Mouse (Mus musculus): ENCODE results near the gene Btn1a1. TPM values are rescaled to one million over a fixed set of nuclear protein-coding genes. Genes with fewer than 3 reads are reported as not detected.

Gene Btn1a1
- polyA plus RNA-seq, 1 experiment from 2014 or later: not detected

GRCm38 (mm10) chr13:23500424-23501200 lies 34.9 kb upstream of the Btn1a1 start:
- Histone ChIP-seq H3K36me3 (no peaks in the 10 kb centered on the region), H3K27ac (replicated peaks) (no peak overlapping the region), H3K4me2 (replicated peaks) (peak overlapping the region; percentile 32), H3K9ac (replicated peaks) (no peak overlapping the region), H3K4me3 (no peak overlapping the region), H3K9me3 (no peaks in the 10 kb centered on the region), H3K4me1 (peaks cover 26% of the 10 kb centered on the region; the same call in 1 of the 2 replicates), H3K27me3 (peaks cover 15% of the 10 kb centered on the region)
- 1% methylated on average over 17 of the region's 17 CpGs for WGBS
- ATAC-seq (ENCODE audit: low FRiP score, low read depth): peak; percentile 28; the same call in 1 of the 2 replicates

DNA sequence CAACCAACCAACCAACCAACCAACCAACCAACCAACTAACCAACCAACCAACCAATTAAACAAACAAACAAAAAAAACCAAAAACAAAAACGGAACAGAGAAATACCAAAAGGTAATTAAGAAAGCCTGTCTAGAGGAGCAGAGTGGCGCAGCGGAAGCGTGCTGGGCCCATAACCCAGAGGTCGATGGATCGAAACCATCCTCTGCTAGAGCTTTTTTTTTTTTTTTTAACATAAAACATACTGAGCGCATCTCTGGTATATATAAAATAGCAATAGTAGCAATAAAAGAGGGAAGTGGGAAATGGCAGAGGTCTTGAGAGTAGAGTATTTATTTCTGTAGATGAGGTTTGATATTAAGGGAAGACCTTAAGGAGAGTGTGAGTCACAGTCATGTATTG lies 34.2 kb upstream of the Btn1a1 start:
- ATAC-seq (ENCODE audit: low FRiP score, low read depth): no peak
- Histone ChIP-seq H3K9me3 (no peaks in the 10 kb centered on the region), H3K9ac (replicated peaks) (no peak overlapping the region), H3K27ac (replicated peaks) (no peak overlapping the region), H3K36me3 (no peaks in the 10 kb centered on the region), H3K4me2 (replicated peaks) (no peak overlapping the region), H3K4me1 (peaks cover 20% of the 10 kb centered on the region; the same call in 1 of the 2 replicates), H3K27me3 (peaks cover 15% of the 10 kb centered on the region), H3K4me3 (no peak overlapping the region)
- WGBS: 3% methylated on average over 7 of the region's 7 CpGs

GRCm38 (mm10) chr13:23498653-23499052 lies 33.0 kb upstream of the Btn1a1 start:
- no peaks in the 10 kb centered on the region for H3K9me3 ChIP-seq
- ATAC-seq (ENCODE audit: low FRiP score, low read depth): no peak
- H3K9ac ChIP-seq (replicated peaks): no peak overlapping the region
- peak overlapping the region; percentile 16 for H3K4me3 ChIP-seq
- H3K4me1 ChIP-seq: peaks cover 19% of the 10 kb centered on the region; the same call in 1 of the 2 replicates
- peak overlapping the region; percentile 42 for H3K4me2 ChIP-seq (replicated peaks)
- H3K27ac ChIP-seq (replicated peaks): no peak overlapping the region
- no peaks in the 10 kb centered on the region for H3K36me3 ChIP-seq
- WGBS: 6% methylated on average over 10 of the region's 10 CpGs
- H3K27me3 ChIP-seq: peaks cover 18% of the 10 kb centered on the region

- H3K4me1 ChIP-seq: peaks cover 20% of the 10 kb centered on the region; the same call in 1 of the 2 replicates
- WGBS: 1% methylated on average over 19 of the region's 19 CpGs
- H3K36me3 ChIP-seq: no peaks in the 10 kb centered on the region
- H3K9me3 ChIP-seq: no peaks in the 10 kb centered on the region
- no peak for ATAC-seq (ENCODE audit: low FRiP score, low read depth)
- no peak overlapping the region for H3K9ac ChIP-seq (replicated peaks)
- H3K27ac ChIP-seq (replicated peaks): no peak overlapping the region
- peak overlapping the region; percentile 42 for H3K4me2 ChIP-seq (replicated peaks)
- peak overlapping the region; percentile 16 for H3K4me3 ChIP-seq
- peaks cover 18% of the 10 kb centered on the region for H3K27me3 ChIP-seq
Observed at GRCm38 (mm10) chr13:23497656-23498321, 32.1 kb upstream of the Btn1a1 start.

GRCm38 (mm10) chr13:23495526-23495925 lies 29.8 kb upstream of the Btn1a1 start:
- WGBS: 80% methylated on average over 6 of the region's 6 CpGs
- no peak for ATAC-seq (ENCODE audit: low FRiP score, low read depth)
- H3K4me2 ChIP-seq (replicated peaks): no peak overlapping the region
- no peaks in the 10 kb centered on the region for H3K9me3 ChIP-seq
- H3K4me1 ChIP-seq: peaks cover 24% of the 10 kb centered on the region
- H3K36me3 ChIP-seq: no peaks in the 10 kb centered on the region
- peaks cover 18% of the 10 kb centered on the region for H3K27me3 ChIP-seq
- H3K9ac ChIP-seq (replicated peaks): no peak overlapping the region
- no peak overlapping the region for H3K27ac ChIP-seq (replicated peaks)
- no peak overlapping the region for H3K4me3 ChIP-seq

- WGBS: 2% methylated on average over 14 of the region's 14 CpGs
- Histone ChIP-seq H3K9me3 (no peaks in the 10 kb centered on the region), H3K36me3 (no peaks in the 10 kb centered on the region), H3K4me2 (replicated peaks) (peak overlapping the region; percentile 48), H3K9ac (replicated peaks) (no peak overlapping the region), H3K4me1 (peaks cover 20% of the 10 kb centered on the region), H3K27me3 (peaks cover 15% of the 10 kb centered on the region), H3K4me3 (peak overlapping the region; percentile 22), H3K27ac (replicated peaks) (no peak overlapping the region)
- ATAC-seq (ENCODE audit: low FRiP score, low read depth): peak; percentile 60; the same call in 1 of the 2 replicates
Observed at GRCm38 (mm10) chr13:23491990-23492389, 26.3 kb upstream of the Btn1a1 start.

DNA sequence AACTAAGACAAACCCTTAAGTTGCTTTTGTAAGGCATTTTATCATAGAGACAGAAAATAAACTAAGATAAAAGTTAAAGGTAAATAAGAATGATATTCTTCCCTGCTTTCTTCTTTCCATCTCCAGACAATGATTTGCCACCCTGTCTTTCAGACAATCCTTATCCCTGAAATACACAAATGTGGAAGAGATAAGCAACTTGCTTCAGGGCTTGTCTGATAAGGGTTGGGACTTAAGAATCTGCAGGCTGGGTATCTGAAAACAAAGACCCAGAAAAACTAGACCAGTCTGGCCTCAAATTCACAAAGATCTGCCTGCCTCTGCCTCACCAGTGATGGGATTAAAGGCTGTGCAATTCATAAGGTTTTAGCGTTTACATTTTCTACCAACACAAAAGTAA lies 25.6 kb upstream of the Btn1a1 start:
- H3K9me3 ChIP-seq: no peaks in the 10 kb centered on the region
- WGBS: 17% methylated on average over 1 of the region's 1 CpGs
- no peak overlapping the region for H3K4me2 ChIP-seq (replicated peaks)
- no peak overlapping the region for H3K9ac ChIP-seq (replicated peaks)
- H3K4me3 ChIP-seq: no peak overlapping the region
- no peak for ATAC-seq (ENCODE audit: low FRiP score, low read depth)
- peaks cover 17% of the 10 kb centered on the region for H3K27me3 ChIP-seq
- H3K27ac ChIP-seq (replicated peaks): no peak overlapping the region
- H3K36me3 ChIP-seq: no peaks in the 10 kb centered on the region
- H3K4me1 ChIP-seq: peaks cover 20% of the 10 kb centered on the region

GRCm38 (mm10) chr13:23490863-23491262 lies 25.2 kb upstream of the Btn1a1 start:
- Histone ChIP-seq H3K9ac (replicated peaks) (no peak overlapping the region), H3K4me2 (replicated peaks) (no peak overlapping the region), H3K27me3 (peaks cover 21% of the 10 kb centered on the region), H3K4me1 (peaks cover 20% of the 10 kb centered on the region), H3K27ac (replicated peaks) (no peak overlapping the region), H3K36me3 (no peaks in the 10 kb centered on the region), H3K4me3 (no peak overlapping the region), H3K9me3 (no peaks in the 10 kb centered on the region)
- WGBS: 63% methylated on average over 1 of the region's 1 CpGs
- ATAC-seq (ENCODE audit: low FRiP score, low read depth): no peak

DNA sequence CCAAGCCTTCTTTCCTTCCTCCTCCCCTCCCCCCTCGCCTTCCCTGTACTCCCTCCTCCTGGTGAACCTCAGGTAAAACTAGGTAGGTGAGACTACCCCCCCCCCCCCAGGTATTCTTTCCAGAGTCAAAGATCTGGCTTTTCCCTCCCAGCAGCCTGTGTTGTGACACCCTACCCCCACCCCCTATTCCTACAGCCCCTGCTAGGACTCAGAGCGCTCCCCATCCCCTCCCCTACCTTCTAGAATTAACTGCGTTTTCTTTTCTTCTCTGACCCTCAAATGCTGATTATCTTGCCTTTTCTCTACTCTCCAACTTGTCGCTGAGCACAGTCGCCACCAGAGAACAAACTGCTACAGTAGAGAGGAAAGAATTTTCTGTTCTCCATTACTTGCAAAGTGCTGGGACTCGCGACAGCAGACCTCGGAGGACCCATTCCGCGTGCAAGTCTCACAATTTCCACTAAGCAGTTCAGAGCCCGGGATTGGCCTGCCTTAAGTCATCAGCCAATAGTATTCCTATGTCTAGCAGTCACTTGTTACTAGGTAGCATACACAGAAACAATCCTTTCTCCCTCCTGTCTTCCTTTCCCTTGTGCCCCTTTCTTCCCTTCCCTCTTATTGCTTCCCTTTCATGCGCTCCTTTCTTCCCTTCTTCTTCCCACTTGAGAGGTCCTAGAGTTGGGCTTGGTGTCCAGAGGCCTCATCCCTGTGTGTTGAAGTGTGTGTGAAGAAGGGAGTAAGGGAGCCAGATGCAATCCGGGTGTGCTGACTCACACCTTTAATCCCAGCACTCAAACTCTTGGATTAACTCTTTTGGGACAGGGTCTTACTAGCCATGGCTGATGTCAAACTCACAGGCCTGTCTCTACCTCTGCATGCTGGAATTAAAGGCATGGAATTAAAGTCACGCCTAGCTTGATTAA lies 23.0 kb upstream of the Btn1a1 start, which contains the start of gene Btn2a2:
Gene Btn2a2 (minus strand): TSS at position 458 of the 923 bp plus-strand sequence.
- H3K9me3 ChIP-seq: no peaks in the 10 kb centered on the region
- H3K4me2 ChIP-seq (replicated peaks): peak within 1 kb of the TSS; percentile 55
- WGBS: 5% methylated on average over 14 of the region's 14 CpGs
- H3K27ac ChIP-seq (replicated peaks): no peak within 1 kb of the TSS
- H3K4me3 ChIP-seq: peak within 1 kb of the TSS; percentile 34
- ATAC-seq (ENCODE audit: low FRiP score, low read depth): peak; percentile 92
- peaks cover 20% of the 10 kb centered on the region for H3K27me3 ChIP-seq
- no peak within 1 kb of the TSS for H3K9ac ChIP-seq (replicated peaks)
- H3K4me1 ChIP-seq: peaks cover 20% of the 10 kb centered on the region
- no peaks in the 10 kb centered on the region for H3K36me3 ChIP-seq

GRCm38 (mm10) chr13:23485271-23485670 lies 19.6 kb upstream of the Btn1a1 start:
- Histone ChIP-seq H3K4me3 (no peak overlapping the region), H3K4me1 (peaks cover 9% of the 10 kb centered on the region), H3K36me3 (no peaks in the 10 kb centered on the region), H3K27me3 (peaks cover 22% of the 10 kb centered on the region), H3K9ac (replicated peaks) (no peak overlapping the region), H3K9me3 (no peaks in the 10 kb centered on the region), H3K27ac (replicated peaks) (no peak overlapping the region), H3K4me2 (replicated peaks) (no peak overlapping the region)
- ATAC-seq (ENCODE audit: low FRiP score, low read depth): no peak
- 53% methylated on average over 5 of the region's 5 CpGs for WGBS

- Histone ChIP-seq H3K4me2 (replicated peaks) (no peak overlapping the region), H3K9ac (replicated peaks) (no peak overlapping the region), H3K27ac (replicated peaks) (no peak overlapping the region), H3K27me3 (peaks cover 19% of the 10 kb centered on the region), H3K9me3 (no peaks in the 10 kb centered on the region), H3K36me3 (no peaks in the 10 kb centered on the region), H3K4me3 (no peak overlapping the region), H3K4me1 (peaks cover 4% of the 10 kb centered on the region)
- no peak for ATAC-seq (ENCODE audit: low FRiP score, low read depth)
- WGBS: 88% methylated on average over 2 of the region's 2 CpGs
Observed at GRCm38 (mm10) chr13:23483153-23483552, 17.5 kb upstream of the Btn1a1 start.

Measured in midbrain, embryonic 12.5 days (tissue).